Mouse (Mus musculus) leukemia stem cell, adult 10-12 weeks (primary cell): ENCODE measurements around the gene Gm20594. TPM values are rescaled to one million over a fixed set of nuclear protein-coding genes. Genes with fewer than 3 reads are reported as not detected.

Experiments
- polyA plus RNA-seq: library from polyadenylated mRNA; stranded (reverse); fragments of >175 nt; gene quantifications from 2 replicates; pipeline ENCODE4 v1.2.3, GENCODE M21; 2012; ENCODE audit warnings: low replicate concordance

Gm20594 gene
- not detected in 2 replicates for polyA plus RNA-seq

GRCm38 (mm10) chr6:79817616-79818015 is at the start of gene Gm20594:
Gm20594 (plus strand) TSS chr6:79817916.

Other genes starting within 250 kb of the Gm20594 start
- gene Lrrtm4, start 201.0 kb downstream of the Gm20594 start, polyA plus RNA-seq = 0.07 TPM in 1 of 2 replicates, not detected in the other